Mouse (Mus musculus) G1E-ER4 (cell line): ENCODE measurements around the gene Tmem185a. TPM values are rescaled to one million over a fixed set of nuclear protein-coding genes. Genes with fewer than 3 reads are reported as not detected.

Source experiments
- GATA1 ChIP-seq: IDR thresholded peaks from one replicate; pipeline ENCODE4 v1.8.0; 2012; ENCODE audit warnings: low read length, inconsistent platforms
- polyA plus RNA-seq: library from polyadenylated mRNA; stranded (reverse); fragments of >175 nt; gene quantifications from 2 replicates; pipeline ENCODE4 v1.2.3, GENCODE M21; 2012

Gene Tmem185a
- 10.9 and 12.4 TPM in 2 replicates for polyA plus RNA-seq

DNA sequence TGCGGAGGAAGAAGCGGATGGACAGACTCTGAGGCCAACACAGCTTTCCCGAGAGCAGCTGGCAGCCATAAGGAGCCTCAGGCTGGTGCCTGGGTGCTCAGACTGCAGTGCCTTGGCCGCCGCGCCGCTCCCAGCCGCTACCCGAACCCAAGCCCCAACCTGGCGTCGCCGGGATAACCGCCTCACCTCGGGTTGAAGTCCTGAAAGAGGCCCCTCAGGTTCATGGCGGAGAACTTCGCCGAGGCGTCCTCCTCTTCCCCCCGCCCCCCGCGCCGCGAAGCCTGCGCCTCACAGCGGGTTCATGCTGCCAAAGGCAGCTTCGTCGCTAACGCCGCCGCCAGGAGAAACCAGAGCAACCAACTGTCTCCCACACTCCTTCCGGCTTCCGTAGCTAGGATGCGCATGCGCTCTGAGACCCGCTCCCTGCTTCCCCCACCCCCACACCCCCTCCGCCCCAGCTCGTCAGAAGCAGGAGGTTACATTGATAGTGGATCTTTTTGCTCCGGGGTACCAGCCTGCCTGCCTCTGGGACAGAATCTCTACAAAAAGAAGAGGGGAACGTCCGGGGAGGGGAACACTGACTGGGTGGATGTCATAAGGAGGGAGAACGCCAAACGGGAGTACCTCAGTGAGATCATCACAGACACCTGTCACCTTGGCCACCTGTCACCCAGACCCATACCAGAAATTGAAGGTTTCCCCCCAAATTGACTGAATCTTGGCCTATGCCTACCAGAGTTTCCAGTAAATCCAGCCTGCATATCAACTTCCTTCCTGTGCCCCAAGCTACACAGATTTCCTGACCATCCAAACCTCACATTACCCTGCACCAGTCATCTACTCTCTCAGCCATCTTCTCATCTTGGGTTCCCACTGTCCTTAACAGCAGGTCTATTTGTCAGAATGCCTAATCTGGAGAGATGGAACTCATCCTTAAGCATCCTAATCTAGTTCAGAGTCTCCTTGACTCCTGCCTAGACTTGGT, at the start of gene Tmem185a:
TSS of gene Tmem185a (minus strand) at position 389 of the 985 bp plus-strand sequence.
- no peak for TF ChIP-seq GATA1

GRCm38 (mm10) chrX:70482154-70482553, 5.2 kb upstream of the Tmem185a start:
- TF ChIP-seq GATA1: no peak

DNA sequence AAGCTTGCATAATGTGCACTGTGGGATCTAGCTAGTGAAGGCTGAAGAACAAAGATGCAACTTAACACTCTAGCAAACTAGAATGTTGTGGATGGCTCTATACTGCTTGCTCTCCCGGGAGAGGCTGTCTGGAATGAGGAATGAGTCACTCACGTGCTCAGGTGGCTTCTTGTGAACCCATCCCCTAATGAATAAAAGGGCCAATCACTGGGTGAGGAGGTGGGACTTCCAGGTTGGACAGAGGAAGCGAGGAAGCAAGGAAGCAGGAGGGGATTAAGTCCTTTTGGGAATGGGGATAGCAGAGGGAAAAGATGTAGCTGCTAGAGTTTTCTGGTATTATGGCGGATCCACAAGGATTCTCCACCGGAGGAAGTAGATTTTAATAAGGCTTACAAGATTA, 1.7 kb upstream of the Tmem185a start:
- no peak for TF ChIP-seq GATA1

GRCm38 (mm10) chrX:70475215-70475765, 1.7 kb downstream of the Tmem185a start:
- no peak for TF ChIP-seq GATA1

DNA sequence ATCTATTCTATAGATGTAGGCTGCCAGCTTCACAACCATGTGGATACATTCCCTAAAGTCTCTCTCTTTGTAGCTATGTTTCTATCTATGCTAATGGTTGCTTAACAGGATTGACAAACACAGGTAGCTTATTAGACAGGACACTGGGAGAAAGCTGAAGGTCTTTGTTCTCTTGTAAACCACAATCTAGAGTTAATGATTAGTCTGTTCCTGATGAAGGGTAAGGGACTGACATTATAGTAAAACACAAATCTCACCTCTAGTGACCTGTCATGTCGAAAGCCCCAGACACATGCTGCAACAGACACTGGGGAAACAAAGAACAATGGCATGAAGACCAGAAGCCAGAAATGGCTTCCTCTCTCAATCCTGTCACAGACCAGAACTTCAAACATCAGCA, 10.1 kb downstream of the Tmem185a start:
- TF ChIP-seq GATA1: no peak

GRCm38 (mm10) chrX:70465489-70465888, 11.5 kb downstream of the Tmem185a start:
- TF ChIP-seq GATA1: no peak

GRCm38 (mm10) chrX:70463621-70464020, 13.4 kb downstream of the Tmem185a start:
- no peak for TF ChIP-seq GATA1

Other genes starting within 250 kb of the Tmem185a start
- gene Ids, start 112.1 kb downstream of the Tmem185a start, polyA plus RNA-seq: 1.9 and 2.0 TPM in 2 replicates
- gene 1110012L19Rik, start 91.3 kb downstream of the Tmem185a start, polyA plus RNA-seq: 0.39 and 0.59 TPM in 2 replicates